Mouse (Mus musculus) c-Kit-positive CD71-negative TER-119-negative erythroid progenitor cells, embryonic 14.5 days (primary cell): ENCODE results near the gene Sgta.
"Not testable (repeated sequence)": the region's sequence is repeated elsewhere in the genome, so short reads cannot be mapped to it uniquely, and the experiment has no call there.

Experiments used
- DNase-seq: peaks from one replicate; pipeline ENCODE4 v3.0.0-alpha.2; 2013; ENCODE audit warnings: low read depth

Gene Sgta

GRCm38 (mm10) chr10:81057406-81058130, 2.4 kb downstream of the Sgta start:
- DNase-seq, result no peak

GRCm38 (mm10) chr10:81055802-81056340, 4.1 kb downstream of the Sgta start:
- DNase-seq, result not testable (repeated sequence)

GRCm38 (mm10) chr10:81055169-81055568, 4.8 kb downstream of the Sgta start:
- DNase-seq, result no peak

GRCm38 (mm10) chr10:81052577-81052976, 7.4 kb downstream of the Sgta start:
- no peak for DNase-seq

- DNase-seq, result no peak
Observed at GRCm38 (mm10) chr10:81051133-81051532, 8.8 kb downstream of the Sgta start.

GRCm38 (mm10) chr10:81050645-81051044, 9.3 kb downstream of the Sgta start:
- DNase-seq, result no peak

- not testable (repeated sequence) for DNase-seq
Observed at GRCm38 (mm10) chr10:81045246-81045645, 14.7 kb downstream of the Sgta start.

- DNase-seq, result peak; percentile 71
Observed at GRCm38 (mm10) chr10:81041458-81042175, 18.4 kb downstream of the Sgta start.

- peak; percentile 99 for DNase-seq
Observed at GRCm38 (mm10) chr10:81036988-81037580, 22.9 kb downstream of the Sgta start, which contains the start of gene Slc39a3. Slc39a3 (minus strand) TSS chr10:81037426.

- peak; percentile 49 for DNase-seq
Observed at GRCm38 (mm10) chr10:81036251-81036650, 23.7 kb downstream of the Sgta start.

- DNase-seq, result no peak
Observed at GRCm38 (mm10) chr10:81033586-81033985, 26.4 kb downstream of the Sgta start.

- no peak for DNase-seq
Observed at GRCm38 (mm10) chr10:81029031-81029430, 30.9 kb downstream of the Sgta start.

- no peak for DNase-seq
Observed at GRCm38 (mm10) chr10:81028219-81028618, 31.8 kb downstream of the Sgta start.

GRCm38 (mm10) chr10:81027331-81027730, 32.6 kb downstream of the Sgta start:
- no peak for DNase-seq

GRCm38 (mm10) chr10:81026857-81027256, 33.1 kb downstream of the Sgta start:
- no peak for DNase-seq

- no peak for DNase-seq
Observed at GRCm38 (mm10) chr10:81025639-81026275, 34.2 kb downstream of the Sgta start, which contains the start of gene Diras1. Diras1 (minus strand) TSS chr10:81025662.

- DNase-seq, result no peak
Observed at GRCm38 (mm10) chr10:81025047-81025621, 34.8 kb downstream of the Sgta start.

- no peak for DNase-seq
Observed at GRCm38 (mm10) chr10:81024346-81024937, 35.5 kb downstream of the Sgta start.

- no peak for DNase-seq
Observed at GRCm38 (mm10) chr10:81022744-81023143, 37.2 kb downstream of the Sgta start.

GRCm38 (mm10) chr10:81021547-81022110, 38.4 kb downstream of the Sgta start:
- no peak for DNase-seq

- no peak for DNase-seq
Observed at GRCm38 (mm10) chr10:81020207-81020606, 39.8 kb downstream of the Sgta start.
